Mouse (Mus musculus): ENCODE measurements around the gene Phka1.
"Not testable (repeated sequence)": the region's sequence is repeated elsewhere in the genome, so short reads cannot be mapped to it uniquely, and the experiment has no call there.

The Phka1 gene

GRCm38 (mm10) chrX:102643823-102644572 is at the start of gene Phka1:
Gene Phka1, minus strand, starts transcription at chrX:102644246.
- peak; percentile 66 to 75 for DNase-seq

GRCm38 (mm10) chrX:102689252-102689651 is 45.2 kb upstream of the Phka1 start:
- peak; percentile 3 to 22 for DNase-seq

- not testable (repeated sequence) for DNase-seq
Observed at GRCm38 (mm10) chrX:102686872-102687271, 42.8 kb upstream of the Phka1 start, which contains the start of gene Gm3880. Gene Gm3880, minus strand, starts transcription at chrX:102686972.

- not testable (repeated sequence) for DNase-seq
Observed at GRCm38 (mm10) chrX:102684706-102685105, 40.7 kb upstream of the Phka1 start.

GRCm38 (mm10) chrX:102666641-102667040 is 22.6 kb upstream of the Phka1 start:
- no peak for DNase-seq

- peak in 1 of 2 experiments; percentile 13 for DNase-seq
Observed at GRCm38 (mm10) chrX:102660712-102661111, 16.7 kb upstream of the Phka1 start.

- DNase-seq, result no peak
Observed at GRCm38 (mm10) chrX:102645691-102646090, 1.6 kb upstream of the Phka1 start.

GRCm38 (mm10) chrX:102645146-102645545 is 1.1 kb upstream of the Phka1 start:
- no peak for DNase-seq

- DNase-seq, result peak in 1 of 2 experiments; percentile 11
Observed at GRCm38 (mm10) chrX:102644573-102644951, 516 bp upstream of the Phka1 start.

GRCm38 (mm10) chrX:102601269-102601668 is 42.8 kb downstream of the Phka1 start:
- no peak for DNase-seq

- no peak for DNase-seq
Observed at GRCm38 (mm10) chrX:102588560-102588959, 55.5 kb downstream of the Phka1 start.

- no peak for DNase-seq
Observed at GRCm38 (mm10) chrX:102571186-102571585, 72.9 kb downstream of the Phka1 start.

GRCm38 (mm10) chrX:102556906-102557305 is 87.1 kb downstream of the Phka1 start:
- no peak for DNase-seq

GRCm38 (mm10) chrX:102509205-102509604 is 134.8 kb downstream of the Phka1 start:
- no peak for DNase-seq

GRCm38 (mm10) chrX:102504644-102505481 is 139.2 kb downstream of the Phka1 start, which contains the start of gene Hdac8:
Gene Hdac8, minus strand, starts transcription at chrX:102505359.
- DNase-seq, result peak; percentile 51 to 62

- no peak for DNase-seq
Observed at GRCm38 (mm10) chrX:102504179-102504578, 139.9 kb downstream of the Phka1 start.

- no peak for DNase-seq
Observed at GRCm38 (mm10) chrX:102493992-102494730, 149.9 kb downstream of the Phka1 start.

- no peak for DNase-seq
Observed at GRCm38 (mm10) chrX:102485575-102485974, 158.5 kb downstream of the Phka1 start.

- no peak for DNase-seq
Observed at GRCm38 (mm10) chrX:102479665-102480064, 164.4 kb downstream of the Phka1 start.

GRCm38 (mm10) chrX:102478965-102479364 is 165.1 kb downstream of the Phka1 start:
- DNase-seq, result peak; percentile 51 to 60

GRCm38 (mm10) chrX:102478481-102478880 is 165.6 kb downstream of the Phka1 start:
- no peak for DNase-seq

- peak; percentile 76 to 85 for DNase-seq
Observed at GRCm38 (mm10) chrX:102476784-102477183, 167.3 kb downstream of the Phka1 start.

- peak in 1 of 2 experiments; percentile 16 for DNase-seq
Observed at GRCm38 (mm10) chrX:102475555-102475954, 168.5 kb downstream of the Phka1 start.

Data from cerebellum, adult 18-20 months (tissue).